Mouse (Mus musculus) CD8-positive naive resting alpha-beta T cell, adult 2 months (primary cell): ENCODE data around the gene Wipf2.

Experiments used
- DNase-seq, 2 experiments: peaks; one replicate each; pipeline ENCODE4 v3.0.0; 2022; ENCODE audit warnings: low read depth in 2 of 2, low spot score in 2 of 2

Wipf2 gene

DNA sequence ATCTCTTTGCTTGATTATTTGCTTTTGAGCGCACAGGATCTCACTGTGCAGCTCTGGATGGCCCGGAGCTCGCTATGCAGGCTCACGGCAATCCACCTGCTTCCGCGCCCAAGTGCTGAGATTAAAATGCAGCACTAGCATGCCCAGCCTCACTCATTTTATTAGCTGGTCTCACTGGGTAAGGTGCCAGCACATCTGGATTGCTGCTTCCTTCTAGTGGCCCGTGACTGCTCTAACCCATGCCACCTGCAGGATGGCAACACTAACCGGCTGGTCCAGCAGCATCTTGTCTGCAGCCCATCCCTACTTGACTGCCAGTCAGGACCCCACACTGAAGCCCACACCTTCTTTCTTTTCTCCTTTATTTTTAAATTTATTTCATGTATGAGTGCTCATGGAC lies 9.3 kb upstream of the Wipf2 start:
- DNase-seq: no peak

DNA sequence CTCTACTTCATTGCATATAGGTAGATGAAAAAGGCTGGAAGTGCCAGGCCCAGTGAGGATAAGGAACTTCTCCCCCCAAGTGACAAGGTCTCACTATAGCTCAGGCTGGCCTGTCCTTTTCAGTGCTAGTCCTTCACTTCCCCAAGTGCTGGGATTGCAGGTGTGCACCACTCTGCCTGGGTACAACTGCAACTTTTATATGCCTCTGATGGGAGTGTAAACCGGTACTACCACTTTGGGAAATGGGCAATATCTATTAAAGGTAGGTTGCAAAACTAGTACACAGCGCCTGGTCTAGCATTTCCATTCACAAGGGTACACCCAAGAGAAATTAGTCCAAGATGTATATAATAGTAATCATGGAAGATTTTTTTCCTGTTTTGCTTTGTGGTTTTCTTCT lies 8.8 kb upstream of the Wipf2 start:
- DNase-seq: no peak

DNA sequence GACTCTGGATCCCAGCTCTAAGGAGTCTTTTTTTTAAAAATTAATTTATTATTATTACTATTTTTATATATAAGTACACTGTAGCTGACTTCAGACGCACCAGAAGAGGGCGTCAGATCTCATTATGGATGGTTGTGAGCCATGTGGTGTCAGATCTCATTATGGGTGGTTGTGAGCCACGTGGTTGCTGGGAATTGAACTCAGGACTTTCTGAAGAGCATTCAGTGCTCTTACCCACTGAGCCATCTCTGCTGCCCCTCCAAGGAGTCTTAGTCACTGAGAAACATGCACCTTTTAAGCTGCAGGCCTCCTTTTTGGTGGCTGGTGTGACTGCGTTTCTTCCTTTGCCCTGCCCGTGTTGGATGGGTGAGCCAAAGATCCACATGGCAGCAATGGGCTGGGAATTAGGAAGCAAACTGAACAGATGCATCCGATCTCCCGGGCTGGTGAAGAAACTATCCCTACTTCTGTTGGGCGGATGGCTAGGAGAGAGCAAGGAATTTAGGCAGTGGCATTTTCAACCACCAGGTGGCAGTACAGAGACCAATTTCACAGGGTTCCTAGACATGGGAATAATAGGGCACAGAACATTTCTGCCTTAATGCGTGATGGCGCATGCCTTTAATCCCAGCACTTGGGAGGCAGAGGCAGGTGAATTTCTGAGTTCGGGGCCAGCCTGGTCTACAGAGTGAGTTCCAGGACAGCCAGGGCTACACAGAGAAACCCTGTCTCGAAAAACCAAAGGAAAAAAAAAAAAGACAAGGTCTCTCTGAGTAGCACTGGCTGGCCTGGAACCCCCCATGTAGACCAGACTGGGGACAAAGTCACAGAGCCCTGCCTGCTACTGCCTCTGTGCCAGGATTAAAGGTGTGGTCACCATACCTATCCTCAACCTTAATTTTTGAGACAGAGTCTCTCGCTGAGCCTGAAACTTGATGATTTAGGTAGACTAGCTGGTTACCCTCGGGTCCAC lies 4.4 kb upstream of the Wipf2 start:
- DNase-seq: peak; percentile 78 to 88

DNA sequence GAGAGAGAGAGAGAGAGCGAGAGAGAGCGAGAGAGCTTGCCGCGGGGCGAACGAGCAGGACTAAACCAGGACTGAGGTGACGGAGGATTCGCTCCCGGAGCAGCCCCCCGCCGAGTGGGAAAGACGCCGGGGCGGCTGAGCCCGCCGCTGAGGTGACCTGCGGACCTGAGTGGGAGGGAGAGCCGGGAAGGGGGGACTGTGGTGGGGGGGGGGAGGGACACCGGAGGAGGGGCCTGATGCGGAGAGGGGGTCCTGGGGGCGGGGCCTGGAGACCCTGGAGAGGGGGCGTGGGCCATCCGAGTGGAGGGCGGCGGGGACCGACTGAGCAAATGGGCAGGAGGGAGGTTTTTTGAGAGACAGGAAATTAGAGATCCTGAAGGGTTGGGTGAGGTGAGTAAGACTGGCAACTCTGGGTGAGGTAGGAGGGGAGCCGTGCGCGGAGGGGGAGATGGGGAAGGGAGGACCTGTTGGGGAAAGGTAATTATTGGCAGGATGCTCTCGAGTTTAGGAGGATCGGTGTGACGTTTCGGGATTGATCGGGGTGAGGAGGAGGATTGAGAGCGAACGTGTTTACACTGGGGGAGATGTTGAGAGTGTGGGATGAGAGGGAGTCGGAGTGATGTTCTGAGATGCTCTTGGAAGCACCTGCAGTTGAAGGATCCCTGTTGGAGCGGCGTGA lies 452 bp downstream of the Wipf2 start:
- peak in 1 of 2 experiments; percentile 42 for DNase-seq

DNA sequence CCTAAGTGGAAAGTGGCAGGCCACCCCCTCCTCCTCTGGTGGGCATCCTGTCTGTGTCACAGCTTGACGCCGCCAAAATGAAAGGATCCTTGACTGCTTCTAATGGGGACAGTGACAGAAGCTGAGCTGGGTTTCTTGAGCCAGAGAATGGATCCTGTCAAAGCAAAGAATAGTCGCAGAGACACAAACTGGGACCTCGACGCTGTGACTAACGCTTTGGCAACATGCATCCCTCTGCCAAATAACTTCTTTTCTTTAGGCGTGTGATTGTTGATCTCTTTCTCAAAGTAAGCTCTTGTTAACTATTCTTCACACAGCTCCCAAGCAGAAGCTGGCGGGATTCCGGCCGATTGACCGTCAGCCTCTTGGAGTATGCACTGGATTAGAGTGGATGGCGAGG lies 3.9 kb downstream of the Wipf2 start:
- no peak for DNase-seq

DNA sequence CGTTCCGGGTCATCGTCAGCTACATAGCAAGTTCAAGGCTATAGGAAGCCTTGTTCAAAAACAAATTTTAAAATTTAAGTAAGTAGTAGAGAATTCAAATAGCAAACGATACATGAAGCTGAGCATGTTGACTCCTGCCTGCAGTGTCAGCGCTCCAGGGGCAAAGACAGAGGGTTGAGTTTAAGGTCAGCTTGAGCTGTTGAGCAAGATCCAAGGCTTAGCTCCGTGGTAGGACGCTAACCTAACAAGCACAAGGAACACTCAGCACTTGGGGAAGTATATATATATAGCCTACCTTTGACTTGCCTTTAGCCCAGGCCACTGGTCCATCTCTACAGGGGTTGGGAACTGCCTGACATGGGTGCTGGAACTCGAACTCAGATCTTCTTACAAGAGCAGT lies 6.5 kb downstream of the Wipf2 start:
- no peak for DNase-seq

DNA sequence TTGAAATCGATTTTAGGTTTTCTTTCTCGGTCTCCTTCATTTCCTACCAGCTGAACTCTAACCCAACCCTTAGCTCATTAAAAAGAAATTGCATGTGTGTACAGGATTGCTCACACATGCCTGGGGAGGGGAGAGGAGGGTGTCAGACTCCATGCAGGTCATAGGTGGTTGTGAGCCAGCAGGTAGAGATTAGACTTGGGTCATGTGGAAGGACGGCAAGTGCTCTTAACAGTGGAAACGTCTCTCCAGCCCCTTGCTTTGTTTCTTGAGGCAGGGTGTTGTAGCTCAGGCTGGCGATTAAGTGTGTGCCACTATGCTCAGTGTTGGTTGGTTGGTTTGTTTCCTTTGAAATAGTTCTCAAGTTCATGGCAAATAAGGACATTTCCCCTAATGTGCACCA lies 7.4 kb downstream of the Wipf2 start:
- DNase-seq: no peak

DNA sequence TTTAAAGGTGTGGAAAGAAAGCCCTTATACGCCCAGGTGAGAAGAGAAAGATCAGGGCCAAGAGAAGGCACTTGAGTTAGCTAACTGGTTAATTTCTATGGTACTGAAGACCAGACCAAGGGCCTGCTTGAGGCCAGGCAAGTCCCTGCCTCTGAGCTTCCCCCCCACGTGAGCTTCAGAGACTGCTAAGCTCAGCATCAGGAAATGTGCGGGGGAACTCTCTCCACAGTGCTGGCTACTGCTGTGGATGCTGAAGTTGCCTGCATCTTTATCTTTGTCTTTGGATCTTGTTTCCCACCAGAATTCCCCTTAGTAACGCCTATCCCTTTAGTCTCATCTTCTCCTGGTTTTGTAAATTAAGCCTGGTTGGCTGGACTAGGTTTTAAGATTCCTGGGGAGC lies 8.0 kb downstream of the Wipf2 start:
- no peak for DNase-seq

DNA sequence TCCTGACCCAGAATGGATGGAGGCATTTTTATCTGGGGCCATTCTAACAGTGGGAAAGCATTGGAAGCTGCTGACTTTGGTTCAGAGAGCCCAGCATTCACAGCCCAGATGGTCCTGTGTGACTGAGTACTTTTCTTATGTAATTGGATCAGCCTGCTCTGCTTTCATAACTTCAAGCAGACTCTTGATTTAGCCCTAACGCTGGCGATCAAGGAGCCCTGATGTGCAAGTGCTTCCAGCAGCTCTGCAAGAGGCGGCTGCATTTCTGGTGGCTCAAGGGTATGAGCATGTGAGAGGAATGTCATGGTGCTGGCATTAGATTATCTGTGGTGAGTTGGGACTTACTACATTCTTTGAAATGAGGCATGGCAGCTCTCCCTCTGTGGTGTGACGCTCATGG lies 8.6 kb downstream of the Wipf2 start:
- no peak for DNase-seq

DNA sequence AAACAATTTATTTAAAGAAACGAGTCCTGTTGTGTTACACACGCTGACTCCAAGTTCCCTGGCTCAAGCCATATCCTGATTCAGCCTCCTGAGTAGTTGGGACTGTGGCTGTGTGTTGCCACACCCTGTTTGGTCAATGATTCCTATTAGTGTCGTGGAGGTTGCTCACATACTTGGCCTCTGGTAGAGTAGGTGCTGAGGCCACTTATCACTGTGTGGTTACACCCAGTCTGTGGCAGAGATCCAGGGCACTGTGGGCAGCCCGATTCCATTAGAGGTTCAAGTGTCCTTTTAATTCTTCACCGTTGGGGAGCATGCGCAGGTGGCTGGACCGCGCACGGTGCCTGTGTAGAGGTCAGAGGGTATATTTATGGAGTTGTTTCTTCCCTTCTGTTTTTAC lies 10.5 kb downstream of the Wipf2 start:
- DNase-seq: no peak

DNA sequence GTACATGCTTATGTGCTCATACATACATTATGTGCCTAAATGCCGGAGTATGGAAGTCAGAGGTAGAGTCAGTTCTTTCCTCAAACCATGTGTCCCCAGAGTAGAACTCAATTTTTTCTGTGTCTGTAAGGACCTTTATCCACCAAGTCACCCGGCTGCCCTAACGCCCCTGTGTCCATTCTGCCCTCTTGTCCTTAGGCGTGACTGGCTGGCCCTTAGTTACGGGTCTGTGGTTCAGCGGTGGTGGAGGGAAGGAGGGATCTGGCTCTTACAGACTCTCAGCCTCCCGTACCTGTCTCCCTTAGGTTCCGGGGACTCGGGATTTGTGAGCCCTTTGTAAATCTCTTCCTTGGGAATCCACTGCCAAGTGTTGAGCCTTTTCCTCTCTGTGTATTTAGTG lies 13.6 kb downstream of the Wipf2 start:
- DNase-seq: no peak

DNA sequence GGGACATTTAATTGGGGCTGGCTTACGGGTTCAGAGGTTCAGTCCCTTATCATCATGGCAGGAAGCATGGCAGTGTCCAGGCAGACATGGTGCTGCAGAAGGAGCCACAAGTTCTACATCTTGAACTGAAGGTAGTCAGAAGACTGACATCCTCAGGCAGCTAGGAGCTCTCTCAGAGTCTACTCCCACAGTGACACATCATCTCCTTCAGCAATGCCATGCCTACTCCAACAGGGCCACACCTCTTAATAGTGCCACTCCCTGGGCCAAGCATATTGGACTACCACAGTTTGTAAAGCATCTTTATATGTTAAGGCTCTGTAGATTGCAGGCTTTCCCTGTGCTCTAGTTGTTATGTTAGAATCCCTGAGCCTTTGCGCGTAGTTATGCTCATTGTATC lies 24.3 kb downstream of the Wipf2 start:
- DNase-seq: no peak

DNA sequence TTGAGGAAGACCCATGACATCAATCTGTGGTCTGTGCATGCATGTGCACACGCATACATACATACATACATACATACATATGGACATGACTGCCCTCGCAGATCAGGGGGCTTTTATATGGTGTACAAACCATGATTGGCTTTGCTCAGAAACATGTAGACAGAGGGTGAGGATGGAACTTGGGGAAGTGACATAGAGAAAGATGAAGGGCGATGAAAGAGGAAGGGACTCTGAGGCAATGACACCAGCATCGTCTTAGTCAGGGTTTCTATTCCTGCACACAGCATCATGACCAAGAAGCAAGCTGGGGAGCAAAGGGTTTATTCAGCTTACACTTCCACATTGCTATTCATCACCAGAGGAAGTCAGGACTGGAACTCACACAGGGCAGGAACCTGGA lies 25.6 kb downstream of the Wipf2 start:
- DNase-seq: no peak

DNA sequence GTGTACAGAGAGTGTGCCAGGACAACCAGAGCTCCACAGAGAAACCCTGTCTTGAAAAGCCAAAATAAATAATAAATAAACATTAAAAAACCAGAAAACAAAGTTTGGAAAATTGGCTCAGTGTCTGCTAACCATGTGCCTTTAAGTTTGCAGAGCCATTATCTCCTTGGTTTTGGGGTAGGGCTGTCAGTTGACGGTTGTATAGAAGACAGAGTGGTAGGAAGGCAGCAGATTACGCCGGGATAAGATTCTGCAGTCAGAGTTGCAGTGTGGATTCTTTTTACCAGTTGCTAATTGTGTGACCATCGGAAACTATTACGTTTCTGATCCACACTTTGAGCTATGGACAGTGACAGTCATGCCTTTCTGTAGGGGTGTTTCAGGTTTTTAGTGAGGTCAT lies 26.5 kb downstream of the Wipf2 start:
- no peak for DNase-seq

DNA sequence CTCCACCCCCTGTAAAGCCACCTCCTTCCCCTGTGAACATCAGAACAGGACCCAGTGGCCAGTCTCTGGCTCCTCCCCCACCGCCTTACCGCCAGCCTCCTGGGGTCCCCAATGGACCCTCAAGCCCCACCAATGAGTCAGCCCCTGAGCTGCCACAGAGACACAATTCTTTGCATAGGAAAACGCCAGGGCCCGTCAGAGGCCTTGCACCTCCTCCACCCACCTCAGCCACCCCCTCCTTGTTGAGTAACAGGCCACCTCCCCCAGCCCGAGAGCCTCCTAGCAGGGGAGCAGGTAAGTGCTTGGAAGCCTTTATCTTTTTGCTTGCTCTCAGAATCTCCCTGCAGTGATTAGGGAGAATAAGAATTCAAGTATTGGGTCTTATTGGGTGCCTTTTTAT lies 29.0 kb downstream of the Wipf2 start:
- no peak for DNase-seq

DNA sequence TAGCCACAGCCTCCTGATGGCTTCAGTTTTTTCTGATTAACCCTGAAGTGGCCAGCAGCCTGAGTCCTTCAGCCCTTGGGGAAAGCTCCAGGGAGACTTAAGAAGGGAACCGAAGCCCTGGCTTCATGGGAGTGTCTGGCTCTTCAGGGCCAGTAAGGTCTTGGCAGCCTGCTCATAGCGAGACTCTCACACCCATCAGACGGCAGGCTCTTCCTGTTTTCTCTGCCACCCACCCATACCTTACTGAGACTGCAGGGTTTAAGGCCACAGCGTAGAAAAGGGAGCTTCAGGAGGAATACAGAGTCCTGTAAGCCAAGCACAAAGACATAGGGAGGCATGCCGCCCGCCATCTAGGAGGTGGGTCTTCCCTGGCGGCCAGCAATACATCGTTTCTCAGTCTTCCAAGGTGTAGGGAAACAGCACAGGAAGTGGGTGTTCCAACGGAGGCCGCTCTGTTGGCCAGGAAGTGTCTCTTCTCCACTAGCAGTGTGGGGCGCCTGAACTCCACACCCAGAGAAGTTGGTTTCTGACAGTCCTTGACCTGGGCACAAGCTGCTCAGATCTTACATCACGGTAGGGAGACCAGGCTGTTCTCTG lies 37.2 kb downstream of the Wipf2 start:
- peak; percentile 20 to 28 for DNase-seq

DNA sequence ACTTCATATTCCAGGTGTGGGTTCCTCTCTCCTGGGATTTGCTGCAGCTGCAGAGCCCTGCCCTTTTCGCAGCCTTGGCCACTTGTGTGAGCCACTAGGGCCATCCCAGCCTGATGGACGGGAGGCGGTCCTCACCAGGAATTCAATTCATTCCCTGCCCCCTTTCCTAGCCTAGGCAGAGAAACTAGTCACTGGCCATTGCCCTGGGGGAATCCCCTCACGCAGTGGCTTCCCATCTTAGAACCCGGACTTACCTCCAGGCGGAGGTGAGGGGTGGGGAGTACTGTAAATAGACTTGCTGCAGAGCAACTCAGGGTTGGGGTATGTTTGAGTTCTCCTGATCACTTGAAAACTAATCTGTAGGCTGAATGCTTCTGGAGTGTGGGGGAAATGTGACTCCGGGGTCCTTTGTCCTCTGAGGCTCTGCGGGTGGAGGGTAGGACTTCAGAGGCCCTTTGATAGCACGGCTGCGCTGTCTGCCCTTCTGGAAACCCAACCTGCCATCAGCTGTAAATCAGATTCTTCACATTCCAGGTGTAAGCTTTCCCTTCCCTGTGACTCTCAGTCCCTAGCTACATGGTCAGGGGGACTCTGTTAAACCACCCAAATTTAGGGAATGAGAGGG lies 39.3 kb downstream of the Wipf2 start:
- no peak for DNase-seq

DNA sequence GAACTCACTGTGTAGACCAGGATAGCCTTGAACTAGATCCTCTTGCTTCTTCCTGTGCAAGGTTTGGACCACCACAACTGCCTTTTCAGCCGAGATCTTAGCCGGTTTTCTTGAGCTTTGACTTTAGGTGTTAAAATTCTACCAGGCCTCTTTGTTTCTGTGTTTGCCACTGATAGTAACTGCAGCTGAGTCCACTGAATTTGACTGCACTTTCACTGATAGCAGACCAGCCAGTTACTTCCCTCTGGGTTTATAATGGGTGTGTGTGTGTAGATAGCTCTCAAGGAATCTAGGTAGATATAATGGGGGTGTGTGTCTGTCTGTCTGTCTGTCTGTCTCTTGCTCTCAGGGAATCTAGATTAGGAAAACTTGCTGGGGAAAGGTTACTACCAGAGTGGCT lies 41.1 kb downstream of the Wipf2 start:
- DNase-seq: no peak

DNA sequence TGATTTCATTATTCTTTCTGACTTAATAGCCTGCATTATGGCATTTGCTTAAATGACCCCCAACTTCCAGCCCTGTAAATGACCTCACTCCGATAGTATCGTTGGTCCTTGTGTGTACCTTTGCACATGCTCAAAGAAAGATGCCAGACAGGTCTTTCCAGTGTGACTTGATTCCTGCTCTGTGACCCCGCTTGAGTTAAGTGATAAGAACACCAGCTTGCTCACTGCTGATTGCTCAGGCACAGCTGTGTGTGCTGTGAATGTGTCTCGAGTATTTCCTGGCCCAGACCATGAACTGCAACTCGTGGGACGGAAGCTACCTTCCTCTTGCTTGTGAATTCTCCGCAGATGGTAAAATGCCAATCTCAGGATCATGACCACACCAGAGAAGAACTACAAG lies 41.6 kb downstream of the Wipf2 start:
- DNase-seq: no peak

DNA sequence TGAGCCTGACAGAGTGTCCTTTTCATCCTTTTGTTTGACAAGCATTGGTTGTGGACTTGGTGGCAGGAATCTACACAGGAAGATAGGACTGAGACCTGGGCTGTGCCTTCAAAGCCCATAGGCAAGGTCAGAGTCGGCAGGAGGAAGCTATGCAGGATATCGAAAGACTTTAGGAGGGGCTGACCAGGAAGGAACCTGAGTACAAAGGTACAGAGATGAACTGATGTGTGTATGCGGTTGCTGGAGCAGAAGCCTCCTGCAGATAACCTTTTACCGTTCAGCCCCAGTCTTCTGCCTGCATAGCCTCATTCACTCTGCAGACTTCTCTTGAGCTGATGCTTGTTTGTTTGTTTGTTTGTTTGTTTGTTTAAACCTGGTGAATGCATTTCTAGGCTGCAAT lies 42.1 kb downstream of the Wipf2 start:
- DNase-seq: no peak

DNA sequence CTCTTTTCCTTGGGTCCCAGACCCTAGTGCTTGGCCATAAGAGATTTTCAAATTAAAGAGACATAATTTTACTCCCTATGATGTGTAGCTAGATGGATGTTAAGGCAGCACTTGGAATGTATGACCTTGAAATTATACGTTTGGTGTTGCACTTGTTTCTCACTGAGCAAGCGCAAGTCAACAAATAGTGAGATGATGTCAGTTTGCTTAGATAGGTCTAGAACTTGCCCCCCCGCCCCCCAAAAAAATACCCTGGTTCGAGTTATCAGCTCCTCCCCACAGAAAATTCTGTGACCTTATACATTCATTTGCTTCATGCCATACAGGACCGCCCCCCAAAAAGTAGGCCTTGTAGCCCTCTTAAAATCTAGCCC lies 43.6 kb downstream of the Wipf2 start:
- no peak for DNase-seq
